Mouse (Mus musculus): Measurements from ENCODE around the gene Cct8.
A peak's percentile ranks its signal among the peaks of the same experiment; 100 is the strongest.

Gene Cct8

DNA sequence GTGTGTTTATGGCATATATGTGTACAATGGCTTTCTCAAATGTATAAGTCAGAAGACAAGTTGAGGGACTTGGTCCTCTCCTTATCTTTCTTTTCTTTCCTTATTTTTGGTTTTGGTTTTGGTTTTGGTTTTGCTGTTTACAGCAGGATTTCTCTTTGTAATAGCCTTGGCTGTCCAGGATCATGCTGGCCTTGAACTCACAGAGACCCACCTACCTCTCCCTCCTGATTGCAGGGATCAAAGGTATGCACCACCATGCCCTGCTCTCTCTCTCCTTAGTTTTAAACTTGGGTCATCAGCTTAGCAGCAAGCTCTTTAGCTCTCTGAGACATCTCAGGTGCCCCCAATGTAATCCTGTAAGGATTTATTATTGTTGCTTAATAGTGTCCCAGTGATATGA is 50.6 kb downstream of the Cct8 start:
- DNase-seq (ENCODE audit: low spot score) = no peak

DNA sequence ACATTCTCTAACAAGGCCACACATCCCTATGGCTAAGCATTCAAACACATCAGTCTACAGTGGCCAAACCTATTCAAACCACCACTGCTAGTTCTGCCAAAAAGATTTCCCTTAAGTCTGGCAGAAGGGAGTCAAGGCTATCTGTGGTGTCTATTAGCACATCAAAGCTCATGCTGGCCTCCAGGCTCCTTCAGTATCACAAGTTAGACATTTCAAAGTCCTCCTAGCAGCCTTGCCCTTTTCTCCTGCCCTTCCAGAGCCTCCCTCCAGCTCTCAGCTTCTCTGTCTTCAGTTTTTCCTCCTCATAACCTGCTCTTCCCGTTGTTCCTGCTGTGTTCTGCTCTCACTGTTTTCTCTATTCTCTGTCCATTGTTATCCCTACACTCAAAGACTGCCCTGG is 51.6 kb downstream of the Cct8 start:
- DNase-seq (ENCODE audit: low spot score) = no peak

DNA sequence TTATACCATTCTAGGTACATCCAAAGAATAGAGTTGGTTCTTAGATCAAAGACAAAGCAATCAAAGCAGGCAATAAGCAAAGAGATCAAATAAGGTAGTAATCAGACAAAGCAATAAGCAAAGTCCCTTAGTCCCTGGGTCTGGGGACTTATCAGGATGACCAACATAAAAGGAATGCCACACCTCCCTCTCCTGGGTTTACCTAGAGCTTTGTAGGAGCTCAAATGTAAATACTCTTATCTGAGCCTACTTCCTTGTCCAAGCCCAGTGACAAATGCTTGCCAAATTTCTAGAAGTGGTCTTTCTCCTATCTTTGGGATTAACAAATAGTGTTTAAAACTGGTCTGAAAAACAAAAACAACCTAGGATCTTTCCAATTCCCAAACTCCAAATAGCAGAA is 52.4 kb downstream of the Cct8 start:
- no peak for DNase-seq (ENCODE audit: low spot score)

GRCm38 (mm10) chr16:87442291-87442690 is 53.4 kb downstream of the Cct8 start:
- peak; percentile 44 for DNase-seq (ENCODE audit: low spot score)

DNA sequence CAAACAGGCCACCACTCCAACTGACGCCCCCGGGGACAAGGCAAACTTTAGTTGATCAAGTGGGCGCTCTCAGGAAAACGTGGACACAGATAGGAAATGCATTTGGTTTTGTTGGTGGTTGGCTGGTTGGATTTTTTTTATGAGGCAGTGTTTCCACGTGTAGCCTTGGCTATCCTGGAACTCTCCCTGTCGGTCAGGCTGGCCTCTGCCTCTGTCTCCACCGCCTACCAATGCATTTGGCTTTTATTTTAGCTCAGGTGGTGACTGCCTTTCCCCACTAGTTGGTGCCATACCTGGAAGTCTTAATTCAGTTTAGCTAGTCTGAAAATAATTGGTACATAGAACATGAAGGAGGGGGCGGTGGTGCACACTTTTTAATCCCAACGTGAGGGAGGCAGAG is 54.6 kb downstream of the Cct8 start:
- DNase-seq (ENCODE audit: low spot score) = peak; percentile 49

GRCm38 (mm10) chr16:87440184-87440686 is 55.4 kb downstream of the Cct8 start, which contains the start of gene Rwdd2b:
Rwdd2b (minus strand) TSS chr16:87440573.
- peak; percentile 89 for DNase-seq (ENCODE audit: low spot score)

- no peak for DNase-seq (ENCODE audit: low spot score)
Measured at GRCm38 (mm10) chr16:87438697-87439096, 57.0 kb downstream of the Cct8 start.

DNA sequence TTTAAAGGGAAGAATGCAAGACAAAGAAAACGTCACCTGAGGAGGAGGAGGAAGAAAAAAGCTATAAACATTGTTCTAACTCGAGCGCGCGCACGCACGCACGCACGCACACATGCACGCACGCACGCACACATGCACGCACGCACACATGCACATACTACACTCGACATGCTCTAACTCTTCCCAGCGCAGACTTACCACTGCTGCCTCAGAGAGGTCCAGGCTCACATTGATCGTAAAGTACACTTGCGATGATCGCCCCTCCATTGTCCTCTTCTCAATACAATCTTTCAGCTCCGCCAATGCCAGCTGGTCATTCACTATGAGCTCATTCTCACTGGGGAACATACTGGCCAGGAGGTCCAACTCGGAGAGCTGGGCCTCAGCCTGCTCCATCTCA is 58.6 kb downstream of the Cct8 start:
- DNase-seq (ENCODE audit: low spot score) = no peak

- DNase-seq (ENCODE audit: low spot score) = no peak
Measured at GRCm38 (mm10) chr16:87435411-87436205, 60.1 kb downstream of the Cct8 start.

- no peak for DNase-seq (ENCODE audit: low spot score)
Measured at GRCm38 (mm10) chr16:87434946-87435345, 60.7 kb downstream of the Cct8 start.

DNA sequence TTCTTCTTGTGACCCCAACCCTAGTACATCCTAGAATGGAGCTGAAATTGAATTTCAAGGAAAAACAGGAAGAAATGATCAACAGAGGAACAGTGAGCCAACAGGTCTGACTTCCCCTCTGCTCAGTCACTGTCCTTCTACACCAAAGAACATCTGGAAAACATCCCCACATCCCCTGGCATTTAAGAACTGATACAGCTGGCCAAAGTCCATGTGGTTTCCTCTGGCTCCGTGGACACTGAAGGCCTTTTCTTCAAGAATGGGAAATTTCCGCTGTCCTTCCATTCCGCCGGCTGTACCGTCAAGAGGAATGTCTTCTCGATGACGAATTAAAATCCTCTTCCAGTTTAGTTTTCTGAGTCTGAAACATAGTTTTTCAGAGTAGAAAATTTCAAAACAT is 61.4 kb downstream of the Cct8 start:
- DNase-seq (ENCODE audit: low spot score) = no peak

Data from MN1 (cell line).